Mouse (Mus musculus): ENCODE data around the gene Ubqln4. TPM values are rescaled to one million over a fixed set of nuclear protein-coding genes. Genes with fewer than 3 reads are reported as not detected.

Ubqln4 gene
- 52.6 and 60.7 TPM in 2 replicates for polyA plus RNA-seq (2012; rRNA removed)

DNA sequence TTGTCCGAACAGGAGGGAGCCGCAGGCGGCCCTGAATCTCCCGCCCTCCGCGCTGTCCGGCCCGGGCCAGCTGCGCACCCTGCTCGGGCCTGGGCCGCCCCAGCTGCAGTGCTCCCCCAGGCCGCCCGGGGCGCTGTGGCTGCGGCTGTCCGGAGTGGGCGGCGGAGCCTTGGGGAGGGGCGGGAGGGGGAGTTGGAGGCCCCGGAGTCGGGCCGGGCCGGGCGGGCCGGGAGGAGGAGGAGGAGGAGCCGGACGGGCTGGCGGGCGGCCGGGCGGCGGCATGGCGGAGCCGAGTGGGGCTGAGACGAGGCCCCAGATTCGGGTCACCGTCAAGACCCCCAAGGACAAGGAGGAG is at the start of gene Ubqln4:
Gene Ubqln4 (plus strand): TSS at position 234 of the 355 bp plus-strand sequence.

GRCm38 (mm10) chr3:88509692-88510420 is 43.7 kb upstream of the Ubqln4 start, which contains the start of gene Lmna:
Lmna (minus strand) TSS chr3:88509956.

DNA sequence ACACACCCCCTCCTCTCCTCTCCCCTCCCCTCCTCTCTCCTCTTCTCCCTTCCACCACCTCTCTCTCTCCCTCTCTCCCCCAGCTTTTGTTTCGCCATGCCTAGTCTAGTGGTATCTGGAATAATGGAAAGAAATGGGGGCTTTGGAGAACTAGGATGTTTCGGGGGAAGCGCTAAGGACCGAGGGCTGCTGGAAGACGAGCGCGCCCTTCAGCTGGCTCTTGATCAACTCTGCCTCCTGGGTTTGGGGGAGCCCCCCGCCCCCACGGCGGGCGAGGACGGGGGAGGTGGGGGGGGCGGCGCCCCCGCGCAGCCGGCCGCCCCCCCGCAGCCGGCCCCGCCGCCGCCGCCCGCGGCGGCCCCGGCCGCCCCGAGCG is 21.3 kb upstream of the Ubqln4 start, which contains the start of gene Mex3a:
Gene Mex3a (plus strand): TSS at position 97 of the 376 bp plus-strand sequence.

DNA sequence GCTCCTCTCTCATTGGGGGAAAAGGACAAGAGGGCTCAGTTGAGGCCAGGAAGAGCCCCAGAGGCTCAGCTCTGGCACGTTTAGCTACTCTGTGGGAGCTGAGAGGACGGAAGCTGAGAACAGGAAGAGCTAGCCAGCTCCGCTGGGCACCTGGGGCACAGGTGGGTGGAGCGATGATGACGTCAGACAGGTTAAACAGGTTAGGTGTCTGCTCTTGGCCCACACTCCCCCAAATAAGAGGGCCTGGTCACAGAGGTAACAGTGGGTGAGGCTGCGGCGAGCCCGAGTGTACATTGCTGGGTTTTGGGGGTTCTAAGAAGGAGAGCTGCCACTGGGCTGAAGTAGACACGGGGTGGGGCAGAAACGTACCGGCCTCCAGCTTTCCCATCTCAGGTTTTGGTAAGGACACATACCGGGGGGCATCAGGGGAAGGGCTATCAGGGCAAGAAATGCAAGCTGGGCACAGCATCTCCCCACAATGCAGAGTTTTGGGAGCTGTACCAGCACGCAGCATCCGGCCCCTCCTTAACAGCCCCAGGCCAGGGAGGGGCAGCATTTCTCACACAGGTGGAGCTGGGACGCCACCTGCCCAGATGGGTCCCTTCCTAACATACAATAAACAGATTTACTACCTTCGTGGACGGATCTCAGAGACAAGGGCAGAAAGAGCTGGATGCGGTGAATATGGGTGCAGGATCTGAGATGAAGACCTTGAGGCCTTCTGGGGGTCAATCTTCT is 5.2 kb upstream of the Ubqln4 start, which contains the start of gene Rab25:
Gene Rab25 (minus strand): TSS at position 121 of the 738 bp plus-strand sequence.

DNA sequence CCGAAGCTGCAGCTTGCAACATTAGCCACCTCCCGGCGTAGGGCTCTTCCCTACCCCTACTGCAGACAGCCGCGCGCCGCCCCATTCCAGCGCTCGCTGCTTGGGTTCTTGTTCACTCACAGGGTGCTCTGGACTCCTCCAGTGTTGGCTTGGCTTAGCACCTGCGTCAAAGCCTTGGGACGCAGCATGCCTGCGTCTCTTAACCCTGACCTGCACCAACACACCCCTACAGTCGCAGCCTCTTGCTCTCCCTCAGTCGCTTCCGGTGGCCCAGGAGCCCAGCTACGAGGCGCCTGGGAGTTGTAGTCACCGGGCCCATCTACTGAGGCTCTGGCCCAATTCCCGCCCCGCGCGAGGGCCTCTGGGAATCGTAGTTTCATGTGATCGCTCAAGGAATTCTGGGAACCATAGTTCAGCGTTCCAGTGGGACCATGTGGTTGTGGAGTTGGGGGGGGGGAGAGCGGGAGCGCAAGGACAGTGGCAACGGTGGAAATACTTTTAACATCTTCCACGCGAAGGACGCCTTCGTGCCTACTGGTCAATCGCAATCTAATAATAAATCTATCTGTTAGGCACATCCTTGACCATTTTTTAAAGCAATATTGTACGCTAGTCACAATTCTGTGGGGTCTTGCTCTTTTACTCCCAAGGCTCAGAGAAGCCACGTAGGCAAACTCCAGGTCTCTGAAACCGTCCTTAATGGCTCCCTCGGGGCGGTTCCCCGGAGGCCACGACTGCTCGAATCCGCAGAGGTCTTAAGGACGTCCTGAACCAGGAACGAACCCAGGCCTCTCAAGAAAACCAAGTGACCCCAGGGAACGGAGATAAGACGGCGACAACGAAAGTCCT is 658 bp upstream of the Ubqln4 start, which contains the start of gene Lamtor2:
Gene Lamtor2 (minus strand): TSS at position 399 of the 849 bp plus-strand sequence.

GRCm38 (mm10) chr3:88575540-88575939 is 22.0 kb downstream of the Ubqln4 start, which contains the start of gene Ssr2:
Ssr2 (plus strand) TSS chr3:88575876.

DNA sequence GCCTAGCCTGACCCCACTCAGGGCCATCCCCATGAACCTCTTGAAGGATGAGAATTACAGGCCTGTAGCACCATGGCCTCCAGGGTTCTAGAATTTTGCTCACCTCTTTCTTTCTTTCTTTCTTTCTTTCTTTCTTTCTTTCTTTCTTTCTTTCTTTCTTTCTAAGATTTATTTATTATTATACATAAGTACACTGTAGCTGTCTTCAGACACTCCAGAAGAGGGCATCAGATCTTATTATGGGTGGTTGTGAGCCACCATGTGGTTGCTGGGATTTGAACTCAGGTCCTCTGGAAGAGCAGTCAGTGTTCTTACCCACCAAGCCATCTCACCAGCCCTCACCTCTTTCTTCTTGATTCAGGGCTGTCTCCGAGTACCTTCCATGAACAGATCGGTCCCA is 52.1 kb downstream of the Ubqln4 start, which contains the start of gene Arhgef2:
Gene Arhgef2 (plus strand): TSS at position 301 of the 400 bp plus-strand sequence.

Other genes with a start within 250 kb of the Ubqln4 start
- 181 and 206 TPM in 2 replicates for gene Glmp, start 228.7 kb upstream of the Ubqln4 start, polyA plus RNA-seq (2012; rRNA removed)
- 44.3 and 54.6 TPM in 2 replicates for gene Tmem79, start 217.6 kb upstream of the Ubqln4 start, polyA plus RNA-seq (2012; rRNA removed)
- 65.8 and 68.6 TPM in 2 replicates for gene Smg5, start 217.5 kb upstream of the Ubqln4 start, polyA plus RNA-seq (2012; rRNA removed)
- 6.7 and 9.3 TPM in 2 replicates for gene Paqr6, start 189.2 kb upstream of the Ubqln4 start, polyA plus RNA-seq (2012; rRNA removed)
- gene Bglap3, start 181.0 kb upstream of the Ubqln4 start, polyA plus RNA-seq (2012; rRNA removed): 9.1 and 12.0 TPM in 2 replicates
- 2.9 and 4.4 TPM in 2 replicates for gene Bglap2, start 175.1 kb upstream of the Ubqln4 start, polyA plus RNA-seq (2012; rRNA removed)
- 2.7 and 6.8 TPM in 2 replicates for gene Bglap, start 169.3 kb upstream of the Ubqln4 start, polyA plus RNA-seq (2012; rRNA removed)
- gene Pmf1, start 143.4 kb upstream of the Ubqln4 start, polyA plus RNA-seq (2012; rRNA removed): 57.9 and 63.7 TPM in 2 replicates
- gene Slc25a44, start 128.6 kb upstream of the Ubqln4 start, polyA plus RNA-seq (2012; rRNA removed): 19.2 and 26.3 TPM in 2 replicates
- 233 and 295 TPM in 2 replicates for gene Sema4a, start 92.6 kb upstream of the Ubqln4 start, polyA plus RNA-seq (2012; rRNA removed)
- gene Lmna, start 43.8 kb upstream of the Ubqln4 start, polyA plus RNA-seq (2012; rRNA removed): 812 and 822 TPM in 2 replicates
- 1.0 and 1.1 TPM in 2 replicates for gene Mex3a, start 21.4 kb upstream of the Ubqln4 start, polyA plus RNA-seq (2012; rRNA removed)
- gene Rab25, start 5.5 kb upstream of the Ubqln4 start, polyA plus RNA-seq (2012; rRNA removed): 407 and 425 TPM in 2 replicates
- gene Lamtor2, start 684 bp upstream of the Ubqln4 start, polyA plus RNA-seq (2012; rRNA removed): 210 and 235 TPM in 2 replicates
- gene Ssr2, start 22.1 kb downstream of the Ubqln4 start, polyA plus RNA-seq (2012; rRNA removed): 178 and 186 TPM in 2 replicates
- 67.5 and 68.7 TPM in 2 replicates for gene Arhgef2, start 52.2 kb downstream of the Ubqln4 start, polyA plus RNA-seq (2012; rRNA removed)
- 0.21 and 0.41 TPM in 2 replicates for gene Rxfp4, start 99.4 kb downstream of the Ubqln4 start, polyA plus RNA-seq (2012; rRNA removed)
- 51.3 and 58.9 TPM in 2 replicates for gene Khdc4, start 132.0 kb downstream of the Ubqln4 start, polyA plus RNA-seq (2012; rRNA removed)
- 45.6 and 48.8 TPM in 2 replicates for gene Rit1, start 163.1 kb downstream of the Ubqln4 start, polyA plus RNA-seq (2012; rRNA removed)
- 5.8 and 6.2 TPM in 2 replicates for gene Syt11, start 221.4 kb downstream of the Ubqln4 start, polyA plus RNA-seq (2012; rRNA removed)

Data from colon, adult 2 months (tissue).